Mouse (Mus musculus) ES-CJ7 (cell line): ENCODE measurements around the gene Tbc1d17.

Experiments
- DNase-seq: peaks from one replicate; pipeline ENCODE4 v3.0.0; 2011; ENCODE audit warnings: low read depth, low spot score

Tbc1d17 gene

GRCm38 (mm10) chr7:44789531-44789930 is 59.3 kb downstream of the Tbc1d17 start:
- no peak for DNase-seq
